Mouse (Mus musculus) lung, embryonic 15.5 days (tissue): ENCODE measurements at regions not wholly inside any gene's neighbourhood (a gene's known extent, or its start where the extent isn't known, plus 50 kb on each side); places are given as distances from the start of the nearest gene placed in this dataset.

Source experiments
- ATAC-seq: fragments of 200-750 bp; cut with Nextera tagmentation; 2 replicates; pipeline ENCODE4 v1.8.0; 2017; ENCODE audit warnings: moderate number of reproducible peaks, borderline replicate concordance; ENCODE audit not compliant: low FRiP score, low TSS enrichment; ENCODE audit errors: extremely low read depth
- H3K27ac ChIP-seq: fragments of 300-500 bp; sonication (generic); 2 replicates; pipeline ENCODE4 v1.5.1; 2015; ENCODE audit warnings: moderate library complexity, mild to moderate bottlenecking, inconsistent platforms
- H3K27me3 ChIP-seq: fragments of 300-500 bp; sonication (generic); 2 replicates; pipeline ENCODE4 v1.6.1; 2015; ENCODE audit warnings: inconsistent platforms
- H3K36me3 ChIP-seq: fragments of 300-500 bp; sonication (generic); 2 replicates; pipeline ENCODE4 v1.6.1; 2015; ENCODE audit warnings: inconsistent platforms
- H3K4me1 ChIP-seq: fragments of 300-500 bp; sonication (generic); 2 replicates; pipeline ENCODE4 v1.6.1; 2015; ENCODE audit warnings: inconsistent platforms
- H3K4me2 ChIP-seq: fragments of 300-500 bp; sonication (generic); 2 replicates; pipeline ENCODE4 v1.6.1; 2015; ENCODE audit warnings: inconsistent platforms, mild to moderate bottlenecking, moderate library complexity
- H3K4me3 ChIP-seq: fragments of 300-500 bp; sonication (generic); 2 replicates; pipeline ENCODE4 v1.5.1; 2015; ENCODE audit warnings: mild to moderate bottlenecking, inconsistent platforms
- H3K9ac ChIP-seq: fragments of 300-500 bp; sonication (generic); 2 replicates; pipeline ENCODE4 v1.6.1; 2015; ENCODE audit warnings: inconsistent platforms
- H3K9me3 ChIP-seq: fragments of 300-500 bp; sonication (generic); 2 replicates; pipeline ENCODE4 v1.6.1; 2016; ENCODE audit warnings: inconsistent platforms
- WGBS: fragments of 180-500 bp; shearing (Covaris S2); methylation state at CpG from one replicate; pipeline ENCODE4 v1.1.7; 2015; 5-methylcytosine and 5-hydroxymethylcytosine counted together

DNA sequence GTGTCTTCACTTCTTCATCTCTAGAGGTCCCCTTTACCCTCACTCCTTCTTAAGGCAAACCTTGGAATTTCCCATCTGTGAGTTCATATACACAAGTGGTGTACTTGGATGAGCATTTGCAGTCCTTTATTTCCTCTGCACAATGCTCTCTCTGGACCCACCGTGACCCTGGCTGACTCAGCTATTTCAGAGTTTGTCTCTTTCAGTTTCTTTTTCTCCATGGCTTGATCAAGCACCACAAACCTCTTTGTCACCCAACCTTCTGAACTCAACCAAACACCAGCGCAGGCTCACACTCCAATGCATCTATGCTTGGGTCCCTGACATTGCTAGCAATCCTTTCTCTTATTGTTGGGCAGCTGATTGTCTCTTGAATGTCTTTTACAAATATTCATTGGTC, 118.0 kb upstream of the Runx1 start:
- WGBS: 66% methylated on average over 2 of the region's 2 CpGs
- peaks cover 9% of the 10 kb centered on the region; the same call in 1 of the 2 replicates for H3K4me1 ChIP-seq
- no peaks in the 10 kb centered on the region for H3K27me3 ChIP-seq
- ATAC-seq: no peak
- no peak overlapping the region for H3K4me3 ChIP-seq
- no peaks in the 10 kb centered on the region for H3K9me3 ChIP-seq
- no peak overlapping the region for H3K27ac ChIP-seq
- H3K36me3 ChIP-seq: no peaks in the 10 kb centered on the region
- H3K4me2 ChIP-seq: no peak overlapping the region
- no peak overlapping the region for H3K9ac ChIP-seq

DNA sequence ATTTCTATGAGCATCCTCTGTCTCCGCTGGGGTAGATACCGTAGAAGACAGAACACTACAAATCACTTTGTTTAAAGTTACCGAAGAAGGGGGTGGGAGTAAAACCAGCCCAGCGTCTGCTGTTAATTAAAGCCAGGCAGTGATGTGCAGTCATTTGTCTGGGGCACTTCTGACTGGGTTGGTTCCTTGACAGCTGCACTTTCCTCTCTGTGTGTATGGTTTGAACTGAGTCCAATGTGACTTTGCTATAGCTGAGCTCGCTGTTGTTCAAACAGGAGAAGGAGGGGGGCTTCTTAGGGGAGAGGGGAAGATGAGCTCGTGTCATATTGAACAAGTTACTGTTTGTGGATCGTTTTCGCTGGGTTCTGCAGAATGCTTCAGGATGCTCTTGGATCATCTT, 113.7 kb upstream of the Runx1 start:
- WGBS: 24% methylated on average over 8 of the region's 8 CpGs
- H3K4me2 ChIP-seq: no peak overlapping the region

DNA sequence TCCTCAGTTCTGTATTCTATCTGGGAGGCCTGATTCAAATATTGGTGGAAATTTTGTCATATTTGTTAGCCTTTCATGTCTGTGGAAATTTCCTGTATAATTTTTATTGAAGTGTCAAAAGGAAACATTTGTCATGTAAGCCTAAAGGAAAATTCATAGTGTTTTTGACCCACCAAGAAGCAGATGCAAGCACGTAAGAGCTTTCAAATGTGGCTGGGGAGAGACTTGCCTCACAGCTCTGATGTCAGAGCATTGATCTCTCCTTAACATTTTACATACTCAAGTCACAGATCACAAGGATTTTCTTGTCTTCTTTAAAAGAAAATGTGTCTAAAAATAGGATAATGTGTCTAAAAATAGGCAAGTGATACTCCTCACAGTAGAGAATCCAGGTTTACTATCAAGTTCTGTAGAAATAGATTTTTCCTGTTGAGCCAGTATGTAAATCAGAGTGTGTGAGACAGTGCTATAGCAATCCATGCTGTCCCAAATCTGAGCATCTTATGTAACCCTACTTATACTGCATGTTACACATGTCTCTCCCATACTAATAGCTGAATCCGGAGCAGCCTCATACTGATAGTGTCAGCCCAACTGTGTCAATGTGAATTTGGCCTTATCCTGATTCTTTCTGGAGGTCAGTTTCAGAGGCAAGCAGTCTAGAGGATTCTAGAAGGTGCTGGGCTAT, 110.0 kb upstream of the Runx1 start:
- no peaks in the 10 kb centered on the region for H3K9me3 ChIP-seq
- no peaks in the 10 kb centered on the region for H3K36me3 ChIP-seq
- WGBS: 74% methylated on average over 2 of the region's 2 CpGs
- no peak overlapping the region for H3K27ac ChIP-seq
- H3K9ac ChIP-seq: no peak overlapping the region
- peaks cover 9% of the 10 kb centered on the region; the same call in 1 of the 2 replicates for H3K4me1 ChIP-seq
- ATAC-seq: no peak
- H3K4me2 ChIP-seq: no peak overlapping the region
- H3K27me3 ChIP-seq: no peaks in the 10 kb centered on the region
- no peak overlapping the region for H3K4me3 ChIP-seq

More for the DNA sequence above, 113.7 kb upstream of the Runx1 start:
- no peak; the same call in 1 of the 2 replicates for ATAC-seq
- no peaks in the 10 kb centered on the region for H3K9me3 ChIP-seq
- H3K27me3 ChIP-seq: no peaks in the 10 kb centered on the region
- H3K4me1 ChIP-seq: peaks cover 9% of the 10 kb centered on the region; the same call in 1 of the 2 replicates
- no peaks in the 10 kb centered on the region for H3K36me3 ChIP-seq
- no peak overlapping the region for H3K27ac ChIP-seq
- H3K4me3 ChIP-seq: no peak overlapping the region
- H3K9ac ChIP-seq: no peak overlapping the region

DNA sequence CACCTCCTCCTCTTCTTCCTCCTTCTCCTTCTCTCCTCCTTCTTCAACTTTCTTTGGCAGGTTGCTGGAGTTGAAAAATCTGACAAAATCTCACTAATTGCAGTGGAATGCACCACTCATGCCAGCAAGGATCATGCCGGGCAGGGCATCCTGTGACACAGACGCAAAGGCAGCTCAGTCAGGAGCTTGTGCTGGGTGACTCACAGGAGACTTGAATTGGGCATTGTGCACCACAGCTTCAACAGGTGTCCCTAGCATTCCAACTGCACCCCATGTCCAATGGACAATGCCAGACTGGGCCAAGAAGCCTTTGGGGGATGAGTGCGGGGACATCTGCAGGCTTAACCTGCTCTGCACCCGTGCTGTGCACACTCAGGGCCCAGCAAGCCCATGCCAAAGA, 104.2 kb upstream of the Runx1 start:
- Histone ChIP-seq H3K27me3 (no peaks in the 10 kb centered on the region), H3K4me2 (no peak overlapping the region), H3K9me3 (no peaks in the 10 kb centered on the region), H3K36me3 (no peaks in the 10 kb centered on the region), H3K4me1 (no peaks in the 10 kb centered on the region), H3K4me3 (no peak overlapping the region), H3K27ac (no peak overlapping the region), H3K9ac (no peak overlapping the region)
- 0 out of 2 replicates have a peak, but pooled peaks have one; percentile 23 for ATAC-seq
- WGBS: 66% methylated on average over 4 of the region's 4 CpGs

DNA sequence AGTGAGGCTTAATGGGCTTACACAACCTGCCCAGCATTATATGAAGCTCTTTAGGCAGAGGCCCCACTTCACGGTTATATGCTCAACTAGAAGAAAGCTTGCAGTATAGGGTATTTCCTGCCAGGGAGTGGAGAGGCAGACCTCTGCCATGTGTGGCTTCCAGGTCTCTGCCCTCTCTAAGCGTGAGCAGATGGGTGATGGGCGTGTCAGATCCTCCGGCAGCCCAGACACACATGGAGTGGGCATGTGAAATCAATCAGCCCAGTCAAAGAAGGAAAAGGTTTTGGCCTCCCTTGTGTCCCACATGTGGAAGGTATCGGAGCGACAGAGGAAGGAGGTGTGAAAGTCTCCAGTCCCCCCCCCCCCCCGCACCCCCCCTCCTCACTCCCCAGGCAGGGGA, 102.3 kb upstream of the Runx1 start:
- Histone ChIP-seq H3K27ac (no peak overlapping the region), H3K36me3 (no peaks in the 10 kb centered on the region), H3K9ac (no peak overlapping the region), H3K4me1 (no peaks in the 10 kb centered on the region), H3K4me3 (no peak overlapping the region), H3K9me3 (no peaks in the 10 kb centered on the region), H3K4me2 (no peak overlapping the region), H3K27me3 (no peaks in the 10 kb centered on the region)
- ATAC-seq: peak; percentile 19; the same call in 1 of the 2 replicates
- WGBS: 47% methylated on average over 7 of the region's 7 CpGs

DNA sequence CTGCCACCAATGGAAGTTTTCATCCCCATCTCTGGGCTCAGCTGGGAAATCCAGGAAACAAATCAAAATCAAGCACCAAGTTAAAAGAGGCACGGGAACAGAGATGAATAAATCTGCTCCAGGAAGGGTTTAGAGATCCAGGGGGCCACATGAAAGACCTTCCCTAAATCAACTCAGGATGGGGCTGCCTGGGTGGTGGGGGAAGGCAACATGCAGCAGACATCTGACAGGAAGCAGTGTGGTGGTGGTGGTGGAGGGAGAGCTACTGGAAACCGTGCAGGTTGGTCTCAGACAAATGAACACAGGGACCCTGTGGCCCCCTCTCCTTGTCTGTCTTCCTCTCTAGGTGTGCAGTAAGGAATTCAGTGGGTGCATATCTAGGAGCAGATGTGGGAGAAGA, 101.7 kb upstream of the Runx1 start:
- no peak overlapping the region for H3K4me3 ChIP-seq
- H3K4me1 ChIP-seq: no peaks in the 10 kb centered on the region
- ATAC-seq: no peak
- H3K27me3 ChIP-seq: no peaks in the 10 kb centered on the region
- 6% methylated on average over 2 of the region's 2 CpGs for WGBS
- H3K9ac ChIP-seq: no peak overlapping the region
- no peak overlapping the region for H3K27ac ChIP-seq
- no peaks in the 10 kb centered on the region for H3K9me3 ChIP-seq
- H3K4me2 ChIP-seq: no peak overlapping the region
- H3K36me3 ChIP-seq: no peaks in the 10 kb centered on the region

DNA sequence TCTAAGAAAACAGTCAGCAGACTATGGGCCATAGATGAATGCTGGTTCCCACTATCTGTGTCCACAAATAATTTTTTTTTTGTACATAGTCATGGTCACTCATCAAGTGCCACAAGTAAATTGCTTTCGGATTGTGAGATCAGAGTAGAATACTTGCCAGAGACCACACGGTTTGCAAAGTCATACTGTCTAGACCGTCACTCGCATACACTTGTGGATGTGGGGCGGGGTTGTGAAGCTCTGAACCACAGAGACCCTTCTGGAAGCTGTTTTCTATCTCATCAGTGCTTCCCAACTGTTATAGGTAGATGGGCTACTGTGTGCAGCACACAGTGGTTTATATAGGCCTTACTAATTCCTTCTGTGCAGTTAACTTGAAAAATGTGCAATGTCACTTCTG, 100.9 kb upstream of the Runx1 start:
- ATAC-seq: no peak
- H3K4me3 ChIP-seq: no peak overlapping the region
- H3K27me3 ChIP-seq: no peaks in the 10 kb centered on the region
- no peaks in the 10 kb centered on the region for H3K9me3 ChIP-seq
- H3K9ac ChIP-seq: no peak overlapping the region
- 75% methylated on average over 5 of the region's 5 CpGs for WGBS
- no peak overlapping the region for H3K4me2 ChIP-seq
- no peak overlapping the region for H3K27ac ChIP-seq
- no peaks in the 10 kb centered on the region for H3K4me1 ChIP-seq
- H3K36me3 ChIP-seq: no peaks in the 10 kb centered on the region

DNA sequence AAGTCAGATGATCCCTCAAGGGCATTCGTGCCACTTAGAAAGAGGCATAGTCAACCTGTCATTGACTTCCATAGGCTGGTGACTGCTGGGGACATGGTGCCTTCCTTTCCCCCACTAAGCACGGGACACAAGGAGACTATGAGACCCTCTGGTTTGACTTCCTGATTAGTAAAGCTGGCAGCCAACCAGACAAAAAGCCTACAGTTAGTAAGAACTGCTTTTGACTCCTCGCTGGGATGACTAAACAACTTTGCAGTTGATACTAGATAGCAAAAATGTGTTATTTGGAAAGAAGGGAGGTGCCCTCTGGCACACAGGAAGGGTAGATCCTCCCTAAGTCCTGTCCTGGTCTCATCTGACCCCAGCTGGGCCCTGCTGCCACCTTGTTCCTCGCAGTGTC, 95.0 kb upstream of the Runx1 start:
- Histone ChIP-seq H3K27me3 (no peaks in the 10 kb centered on the region), H3K4me2 (no peak overlapping the region), H3K27ac (no peak overlapping the region), H3K36me3 (no peaks in the 10 kb centered on the region), H3K9me3 (no peaks in the 10 kb centered on the region), H3K9ac (no peak overlapping the region), H3K4me1 (no peaks in the 10 kb centered on the region), H3K4me3 (no peak overlapping the region)
- 73% methylated on average over 4 of the region's 4 CpGs for WGBS
- no peak for ATAC-seq

DNA sequence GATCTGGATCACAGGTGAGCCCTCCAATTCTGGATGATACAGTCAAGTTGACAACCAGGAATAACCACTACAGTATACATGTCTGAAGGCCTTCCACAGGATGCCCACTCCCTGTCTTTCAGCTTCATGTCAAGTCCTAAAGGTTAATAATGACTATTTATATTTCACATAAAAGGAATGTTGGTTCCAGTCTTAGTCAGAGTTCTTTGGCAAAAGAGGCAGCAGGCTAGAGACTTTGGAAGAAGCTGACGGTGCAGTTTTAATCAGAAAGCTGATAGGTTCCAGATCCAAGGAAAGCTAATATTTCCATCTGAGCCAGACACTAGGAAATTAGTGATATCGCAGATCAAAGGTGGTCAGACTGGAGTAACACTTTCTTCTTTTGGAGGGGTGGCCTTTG, 91.4 kb upstream of the Runx1 start:
- ATAC-seq: no peak
- Histone ChIP-seq H3K4me3 (no peak overlapping the region), H3K4me2 (no peak overlapping the region), H3K9me3 (no peaks in the 10 kb centered on the region), H3K36me3 (no peaks in the 10 kb centered on the region), H3K27me3 (no peaks in the 10 kb centered on the region), H3K4me1 (no peaks in the 10 kb centered on the region), H3K27ac (no peak overlapping the region), H3K9ac (no peak overlapping the region)
- WGBS: 79% methylated on average over 2 of the region's 2 CpGs

DNA sequence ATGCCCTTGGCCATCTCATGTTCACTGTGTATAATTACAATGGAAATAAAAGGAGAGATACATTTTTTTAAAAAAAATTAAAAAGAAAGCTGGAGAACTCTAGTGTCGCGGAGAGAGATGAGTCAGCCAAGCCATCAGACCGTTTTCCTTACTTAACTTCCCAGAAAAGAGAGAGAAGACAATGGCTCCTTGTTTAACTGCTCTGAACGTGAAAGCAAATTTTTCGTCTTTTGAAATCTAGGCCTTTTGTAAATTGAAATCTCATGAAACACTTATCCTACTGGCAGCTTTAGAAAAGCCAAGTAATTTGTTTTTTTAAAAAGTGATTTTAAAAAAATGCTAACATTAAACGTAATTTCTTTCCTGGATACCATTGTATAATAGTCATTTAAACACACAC, 89.7 kb upstream of the Runx1 start:
- H3K4me3 ChIP-seq: no peak overlapping the region
- H3K27me3 ChIP-seq: no peaks in the 10 kb centered on the region
- no peak overlapping the region for H3K27ac ChIP-seq
- H3K9me3 ChIP-seq: no peaks in the 10 kb centered on the region
- no peak overlapping the region for H3K4me2 ChIP-seq
- WGBS: 49% methylated on average over 6 of the region's 6 CpGs
- H3K36me3 ChIP-seq: no peaks in the 10 kb centered on the region
- H3K4me1 ChIP-seq: no peaks in the 10 kb centered on the region
- H3K9ac ChIP-seq: no peak overlapping the region
- ATAC-seq: no peak

DNA sequence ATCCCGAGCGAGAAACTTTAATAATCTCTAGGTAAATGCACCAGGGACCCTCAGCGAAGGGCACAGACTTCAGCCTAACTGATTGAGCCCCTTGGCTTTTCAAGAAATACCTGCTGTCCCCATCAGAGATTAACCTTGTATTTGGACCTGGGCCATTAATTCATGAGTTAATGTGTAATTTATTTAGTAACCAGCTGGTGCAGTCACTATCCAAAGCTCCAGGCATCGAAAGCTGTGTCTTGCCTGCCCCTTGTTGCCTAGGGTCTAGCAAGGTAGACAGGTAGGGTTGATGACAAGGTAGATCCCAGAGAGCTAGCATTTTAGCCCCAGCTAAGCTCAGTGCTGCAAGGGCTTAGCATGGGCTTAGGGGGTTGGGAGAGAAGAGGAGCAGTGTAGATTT, 80.9 kb upstream of the Runx1 start:
- no peaks in the 10 kb centered on the region for H3K27me3 ChIP-seq
- no peak overlapping the region for H3K27ac ChIP-seq
- WGBS: 79% methylated on average over 4 of the region's 4 CpGs
- H3K4me2 ChIP-seq: no peak overlapping the region
- no peak for ATAC-seq
- H3K36me3 ChIP-seq: no peaks in the 10 kb centered on the region
- no peaks in the 10 kb centered on the region for H3K9me3 ChIP-seq
- H3K9ac ChIP-seq: no peak overlapping the region
- no peak overlapping the region for H3K4me3 ChIP-seq
- no peaks in the 10 kb centered on the region for H3K4me1 ChIP-seq

DNA sequence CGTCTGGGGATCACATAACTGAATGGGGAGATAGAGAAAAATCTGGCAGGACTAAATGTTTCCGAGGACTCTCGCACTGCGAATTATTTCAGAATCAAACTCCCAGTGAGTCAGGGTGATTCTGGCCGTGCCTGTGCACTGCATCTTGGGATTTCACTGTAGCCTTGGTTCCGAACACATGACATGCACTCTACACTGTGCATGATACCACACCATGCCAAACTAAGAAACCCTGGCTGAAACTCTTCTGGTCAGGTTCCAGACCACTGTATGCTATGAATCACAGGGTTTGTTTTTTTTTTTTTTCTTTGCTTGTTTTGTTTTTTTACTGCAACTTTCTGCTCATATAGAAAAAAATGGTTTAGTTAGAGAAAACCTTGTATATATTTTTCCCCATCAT, 79.7 kb upstream of the Runx1 start:
- H3K36me3 ChIP-seq: no peaks in the 10 kb centered on the region
- ATAC-seq: no peak

More for the DNA sequence above, 79.7 kb upstream of the Runx1 start:
- H3K9ac ChIP-seq: no peak overlapping the region
- WGBS: 79% methylated on average over 6 of the region's 6 CpGs
- H3K27me3 ChIP-seq: no peaks in the 10 kb centered on the region
- H3K4me1 ChIP-seq: no peaks in the 10 kb centered on the region
- no peak overlapping the region for H3K4me2 ChIP-seq
- no peaks in the 10 kb centered on the region for H3K9me3 ChIP-seq
- no peak overlapping the region for H3K4me3 ChIP-seq
- no peak overlapping the region for H3K27ac ChIP-seq
